Mouse (Mus musculus) CH12.LX (cell line): ENCODE data around the gene Zfp874a. TPM values are rescaled to one million over a fixed set of nuclear protein-coding genes. Genes with fewer than 3 reads are reported as not detected.
"Not testable (repeated sequence)": the region's sequence is repeated elsewhere in the genome, so short reads cannot be mapped to it uniquely, and the experiment has no call there.

Experiments used
- DNase-seq: peaks from one replicate; pipeline ENCODE4 v3.0.0-alpha.2; 2013; ENCODE audit errors: extremely low read depth
- H3K27ac ChIP-seq: 2 replicates; pipeline ENCODE4 v1.5.1; 2012; ENCODE audit warnings: low read depth, mild to moderate bottlenecking, control low read depth, moderate library complexity; ENCODE audit not compliant: insufficient read depth
- H3K27me3 ChIP-seq: replicated peaks from 2 replicates; pipeline ENCODE3; 2012; ENCODE audit warnings: inconsistent platforms
- H3K36me3 ChIP-seq, 2 experiments: replicated peaks in 1 of 2; 2 replicates each; pipeline versions ENCODE3 to v1.6.1; 2012; ENCODE audit warnings: inconsistent platforms in 1 of 2, low read length in 1 of 2, mild to moderate bottlenecking in 1 of 2, mixed read lengths in 1 of 2, moderate library complexity in 1 of 2; ENCODE audit not compliant: control insufficient read depth in 1 of 2, insufficient read depth in 1 of 2
- H3K4me1 ChIP-seq, 2 experiments: 2 replicates each; pipeline ENCODE4 v1.6.1; 2012; ENCODE audit warnings: inconsistent platforms in 1 of 2, moderate library complexity in 1 of 2; ENCODE audit not compliant: insufficient read depth in 2 of 2, control insufficient read depth in 1 of 2
- H3K4me2 ChIP-seq: 2 replicates; pipeline ENCODE4 v1.6.1; 2012; ENCODE audit warnings: low read depth, mild to moderate bottlenecking, control low read depth; ENCODE audit not compliant: poor library complexity, insufficient read depth, severe bottlenecking
- H3K4me3 ChIP-seq, 3 experiments: fragments of 150-350 bp in 1 of 3; sonication (generic) in 1 of 3; replicated peaks in 1 of 3; 2 replicates each; pipeline versions ENCODE3 to v1.5.1; 2011 to 2012; ENCODE audit warnings: low read depth in 2 of 3, low read length in 2 of 3, mild to moderate bottlenecking in 2 of 3, moderate library complexity in 2 of 3, control low read depth in 1 of 3, improper control_type of control experiment in 1 of 3, inconsistent platforms in 1 of 3, mixed read lengths in 1 of 3; ENCODE audit not compliant: poor library complexity in 1 of 3
- H3K79me2 ChIP-seq: replicated peaks from 2 replicates; pipeline ENCODE4 v1.6.1; 2012; ENCODE audit warnings: mild to moderate bottlenecking, moderate library complexity; ENCODE audit not compliant: control insufficient read depth, poor library complexity, insufficient read depth, severe bottlenecking; ENCODE audit errors: extremely low read depth
- H3K9ac ChIP-seq: 2 replicates; pipeline ENCODE4 v1.6.1; 2012; ENCODE audit warnings: low read depth, mild to moderate bottlenecking, control low read depth, moderate library complexity; ENCODE audit not compliant: insufficient read depth
- H3K9me3 ChIP-seq: replicated peaks from 2 replicates; pipeline ENCODE3; 2012; ENCODE audit warnings: low read length, inconsistent platforms, mixed read lengths
- BHLHE40 ChIP-seq: IDR thresholded peaks from 2 replicates; pipeline ENCODE4 v1.6.1; 2011; ENCODE audit warnings: mild to moderate bottlenecking, low read depth, low read length, improper control_type of control experiment
- CHD1 ChIP-seq: IDR thresholded peaks from 2 replicates; pipeline ENCODE4 v1.6.1; 2012; ENCODE audit warnings: low read depth, low read length, improper control_type of control experiment, inconsistent platforms
- CHD2 ChIP-seq: IDR thresholded peaks from 2 replicates; pipeline ENCODE4 v1.6.1; 2011; ENCODE audit warnings: low read length, improper control_type of control experiment
- CTCF ChIP-seq, 2 experiments: IDR thresholded peaks in 1 of 2; conservative IDR thresholded peaks in 1 of 2; 2 replicates each; pipeline ENCODE4 v1.5.1; 2011 to 2012; ENCODE audit warnings: low read depth in 2 of 2, low read length in 2 of 2, improper control_type of control experiment in 1 of 2, inconsistent platforms in 1 of 2, mild to moderate bottlenecking in 1 of 2, moderate library complexity in 1 of 2
- E2F4 ChIP-seq: IDR thresholded peaks from 2 replicates; pipeline ENCODE4 v1.6.1; 2011; ENCODE audit warnings: low read depth, low read length, improper control_type of control experiment; ENCODE audit not compliant: insufficient replicate concordance
- ELF1 ChIP-seq: IDR thresholded peaks from 2 replicates; pipeline ENCODE4 v1.6.1; 2014; ENCODE audit warnings: low read depth, mild to moderate bottlenecking, inconsistent platforms, low read length, improper control_type of control experiment
- GABPA ChIP-seq: IDR thresholded peaks from 2 replicates; pipeline ENCODE4 v1.6.1; 2012; ENCODE audit warnings: low read depth, low read length, improper control_type of control experiment, inconsistent platforms; ENCODE audit not compliant: insufficient replicate concordance
- HCFC1 ChIP-seq: IDR thresholded peaks from 2 replicates; pipeline ENCODE4 v1.6.1; 2012; ENCODE audit warnings: low read depth, mild to moderate bottlenecking, inconsistent platforms, low read length, improper control_type of control experiment
- IRF4 ChIP-seq: IDR thresholded peaks from 2 replicates; pipeline ENCODE4 v1.6.1; 2014; ENCODE audit warnings: low read depth, mild to moderate bottlenecking, inconsistent platforms, low read length, improper control_type of control experiment
- JUND ChIP-seq: conservative IDR thresholded peaks from 2 replicates; pipeline ENCODE4 v1.6.1; 2011; ENCODE audit warnings: low read depth, low read length, improper control_type of control experiment
- KAT2A ChIP-seq: IDR thresholded peaks from 2 replicates; pipeline ENCODE4 v1.6.1; 2012; ENCODE audit warnings: low read length, improper control_type of control experiment, inconsistent platforms; ENCODE audit not compliant: insufficient replicate concordance
- MAFK ChIP-seq: IDR thresholded peaks from 2 replicates; pipeline ENCODE4 v1.6.1; 2011; ENCODE audit warnings: low read length, improper control_type of control experiment; ENCODE audit not compliant: insufficient replicate concordance
- MAX ChIP-seq: IDR thresholded peaks from 2 replicates; pipeline ENCODE4 v1.6.1; 2011; ENCODE audit warnings: low read length, improper control_type of control experiment
- MEF2A ChIP-seq: IDR thresholded peaks from 2 replicates; pipeline ENCODE4 v1.6.1; 2014; ENCODE audit warnings: low read depth, mild to moderate bottlenecking, inconsistent platforms, low read length, improper control_type of control experiment, borderline replicate concordance
- MXI1 ChIP-seq: IDR thresholded peaks from 2 replicates; pipeline ENCODE4 v1.6.1; 2011; ENCODE audit warnings: mild to moderate bottlenecking, low read depth, low read length, improper control_type of control experiment
- MYC ChIP-seq: IDR thresholded peaks from 2 replicates; pipeline ENCODE4 v1.6.1; 2011; ENCODE audit warnings: low read depth, mild to moderate bottlenecking, improper control_type of control experiment, low read length
- NELFE ChIP-seq: IDR thresholded peaks from 2 replicates; pipeline ENCODE4 v1.6.1; 2011; ENCODE audit warnings: low read depth, low read length, improper control_type of control experiment
- NRF1 ChIP-seq: IDR thresholded peaks from 2 replicates; pipeline ENCODE4 v1.6.1; 2014; ENCODE audit warnings: low read depth, mild to moderate bottlenecking, inconsistent platforms, low read length, improper control_type of control experiment, moderate library complexity
- POLR2A ChIP-seq: IDR thresholded peaks from 2 replicates; pipeline ENCODE4 v1.6.1; 2011; ENCODE audit warnings: low read depth, mild to moderate bottlenecking, improper control_type of control experiment, low read length
- POLR2AphosphoS2 ChIP-seq: IDR thresholded peaks from 2 replicates; pipeline ENCODE4 v1.6.1; 2011; ENCODE audit warnings: low read depth, low read length, improper control_type of control experiment
- RCOR1 ChIP-seq: conservative IDR thresholded peaks from 2 replicates; pipeline ENCODE4 v1.6.1; 2012; ENCODE audit warnings: low read depth, mild to moderate bottlenecking, inconsistent platforms, low read length, improper control_type of control experiment
- SIN3A ChIP-seq: IDR thresholded peaks from 2 replicates; pipeline ENCODE4 v1.6.1; 2012; ENCODE audit warnings: low read length, improper control_type of control experiment, inconsistent platforms
- TBP ChIP-seq: conservative IDR thresholded peaks from 2 replicates; pipeline ENCODE4 v1.6.1; 2011; ENCODE audit warnings: low read depth, low read length, improper control_type of control experiment
- TCF12 ChIP-seq: IDR thresholded peaks from 2 replicates; pipeline ENCODE4 v1.6.1; 2014; ENCODE audit warnings: low read depth, mild to moderate bottlenecking, inconsistent platforms, low read length, improper control_type of control experiment
- ZMIZ1 ChIP-seq: IDR thresholded peaks from 2 replicates; pipeline ENCODE4 v1.6.1; 2012; ENCODE audit warnings: low read depth, mild to moderate bottlenecking, inconsistent platforms, low read length, improper control_type of control experiment
- dilution Hi-C: fragments of 300-500 bp; cut with MboI; formaldehyde crosslinking; loops from 2 replicates; pipeline ENCODE4 v1.14.3; 2020; ENCODE audit warnings: low sequenced_read_pairs; ENCODE audit not compliant: extremely low pct_unique_long_range_greater_than_20kb, extremely low pct_ligation_motif_present
- in situ Hi-C: fragments of 300-500 bp; cut with MboI; formaldehyde crosslinking; loops from 3 replicates; pipeline ENCODE4 v1.14.3; 2019; ENCODE audit warnings: low sequenced_read_pairs, low pct_ligation_motif_present, low pct_unique_long_range_greater_than_20kb, mixed read lengths
- polyA plus RNA-seq: library from polyadenylated mRNA; unstranded; fragments of >175 nt; gene quantifications from 2 replicates; pipeline ENCODE4 v1.2.1, GENCODE M21; 2012; ENCODE audit warnings: low read depth; ENCODE audit not compliant: insufficient read length
- total RNA-seq, 2 experiments: library from RNA; depleted of rRNA; stranded (reverse); fragments of 300-350 nt in 1 of 2; fragments of >200 nt in 1 of 2; gene quantifications; 2 replicates each; pipeline ENCODE4 v1.2.3; 2012 to 2014

Gene Zfp874a
- total and polyA plus RNA-seq, 3 experiments, result 6.5 to 16.8 (median 7.6) TPM

GRCm38 (mm10) chr13:67376255-67376654, 75.2 kb downstream of the Zfp874a start:
- Histone ChIP-seq H3K36me3 (peaks cover 6 to 12% of the 10 kb centered on the region in 2 experiments), H3K4me2 (peak overlapping the region; percentile 9; the same call in 1 of the 2 replicates)
- H3K4me3 ChIP-seq, H3K4me1 ChIP-seq, dilution Hi-C loops, H3K79me2 ChIP-seq, H3K27me3 ChIP-seq, in situ Hi-C loops, H3K9me3 ChIP-seq, H3K9ac ChIP-seq, DNase-seq, H3K27ac ChIP-seq: not testable (repeated sequence)
- peak in 1 of 2 experiments; percentile 35; a peak in 2 of 4 replicates for TF ChIP-seq CTCF (conservative IDR thresholded peaks at IDR 0.05 in 1 of 2, IDR thresholded peaks at IDR 0.05 in 1 of 2; ENCODE audit: low read depth in 2 of 2, low read length in 2 of 2)

- DNase-seq, result peak; percentile 88
- H3K79me2 ChIP-seq, H3K4me1 ChIP-seq, H3K9me3 ChIP-seq, in situ Hi-C loops, H3K27me3 ChIP-seq, dilution Hi-C loops: not testable (repeated sequence)
- Histone ChIP-seq H3K4me3 (peak within 1 kb of the TSS; percentile 63 to 90 (median 90)), H3K9ac (peak within 1 kb of the TSS; percentile 86), H3K4me2 (peak within 1 kb of the TSS; percentile 90), H3K36me3 (peaks cover 8 to 16% of the 10 kb centered on the region in 2 experiments), H3K27ac (peak within 1 kb of the TSS; percentile 73)
- TF ChIP-seq POLR2A, result peak; percentile 75
- TF ChIP-seq MXI1, result peak; percentile 67
- TF ChIP-seq ELF1, result peak; percentile 90
- TF ChIP-seq BHLHE40, result 0 out of 2 replicates have a peak, but pooled peaks have one; percentile 36
- peak; percentile 71 for TF ChIP-seq ZMIZ1
- TF ChIP-seq RCOR1, result 0 out of 2 replicates have a peak, but pooled peaks have one; percentile 34
- TF ChIP-seq TBP, result peak; percentile 74; the same call in 1 of the 2 replicates
- peak; percentile 21; the same call in 1 of the 2 replicates for TF ChIP-seq GABPA
- TF ChIP-seq HCFC1, result peak; percentile 94
- peak; percentile 42; the same call in 1 of the 2 replicates for TF ChIP-seq MEF2A
- peak; percentile 51; the same call in 1 of the 2 replicates for TF ChIP-seq POLR2AphosphoS2
- peak; percentile 98 for TF ChIP-seq CHD1
- peak; percentile 83 for TF ChIP-seq TCF12
- 0 out of 2 replicates have a peak, but pooled peaks have one; percentile 27 for TF ChIP-seq JUND
- TF ChIP-seq KAT2A, result peak; percentile 87; the same call in 1 of the 2 replicates
- peak; percentile 38; the same call in 1 of the 2 replicates for TF ChIP-seq MAFK
- TF ChIP-seq MAX, result 0 out of 2 replicates have a peak, but pooled peaks have one; percentile 37
- TF ChIP-seq MYC, result peak; percentile 62; the same call in 1 of the 2 replicates
- TF ChIP-seq IRF4, result peak; percentile 84
- peak; percentile 49; the same call in 1 of the 2 replicates for TF ChIP-seq CHD2
- peak; percentile 41; the same call in 1 of the 2 replicates for TF ChIP-seq E2F4
- peak; percentile 82 for TF ChIP-seq NELFE
- TF ChIP-seq SIN3A, result peak; percentile 88
- 0 out of 2 replicates have a peak, but pooled peaks have one; percentile 33 for TF ChIP-seq NRF1
Observed at GRCm38 (mm10) chr13:67375050-67375911, 76.1 kb downstream of the Zfp874a start, which contains the start of the genes Gm28041 and Zfp456. Gene Gm28041 (minus strand): TSS chr13:67375733. Gene Zfp456 (minus strand): TSS chr13:67375810.
